Mouse (Mus musculus) embryonic facial prominence, embryonic 12.5 days (tissue): ENCODE data around the gene Adamts5. TPM values are rescaled to one million over a fixed set of nuclear protein-coding genes. Genes with fewer than 3 reads are reported as not detected.

ENCODE experiments used
- ATAC-seq: fragments of 200-750 bp; cut with Nextera tagmentation; 2 replicates; pipeline ENCODE4 v1.8.0; 2017; ENCODE audit not compliant: insufficient number of reproducible peaks, insufficient read depth, low FRiP score, low TSS enrichment
- H3K27ac ChIP-seq: fragments of 300-500 bp; sonication (generic); 2 replicates; pipeline ENCODE4 v1.5.1; 2016; ENCODE audit warnings: mild to moderate bottlenecking
- H3K27me3 ChIP-seq: fragments of 300-500 bp; sonication (generic); 2 replicates; pipeline ENCODE4 v1.6.1; 2016; ENCODE audit warnings: mild to moderate bottlenecking, moderate library complexity
- H3K36me3 ChIP-seq: fragments of 300-500 bp; sonication (generic); 2 replicates; pipeline ENCODE4 v1.6.1; 2016; ENCODE audit warnings: mild to moderate bottlenecking
- H3K4me1 ChIP-seq: fragments of 300-500 bp; sonication (generic); 2 replicates; pipeline ENCODE4 v1.6.1; 2016
- H3K4me2 ChIP-seq: fragments of 300-500 bp; sonication (generic); replicated peaks from 2 replicates; pipeline ENCODE4 v1.6.1; 2016; ENCODE audit warnings: mild to moderate bottlenecking, moderate library complexity
- H3K4me3 ChIP-seq: fragments of 300-500 bp; sonication (generic); 2 replicates; pipeline ENCODE4 v1.5.1; 2016; ENCODE audit warnings: mild to moderate bottlenecking
- H3K9ac ChIP-seq: fragments of 300-500 bp; sonication (generic); 2 replicates; pipeline ENCODE4 v1.6.1; 2016; ENCODE audit warnings: mild to moderate bottlenecking, moderate library complexity
- H3K9me3 ChIP-seq: fragments of 300-500 bp; sonication (generic); 2 replicates; pipeline ENCODE4 v1.6.1; 2016; ENCODE audit warnings: mild to moderate bottlenecking, moderate library complexity
- WGBS: fragments of 180-500 bp; shearing (Covaris S2); methylation state at CpG from one replicate; pipeline ENCODE4 v1.1.7; 2016; 5-methylcytosine and 5-hydroxymethylcytosine counted together
- polyA plus RNA-seq: library from polyadenylated mRNA; unstranded; fragments of >200 nt; fragmentation: Nextera tagmentation; extraction: Ambion mirVana; gene quantifications from 2 replicates; pipeline ENCODE4 v1.2.1, GENCODE M21; 2016

The Adamts5 gene
- polyA plus RNA-seq = 3.5 TPM in 2 replicates

DNA sequence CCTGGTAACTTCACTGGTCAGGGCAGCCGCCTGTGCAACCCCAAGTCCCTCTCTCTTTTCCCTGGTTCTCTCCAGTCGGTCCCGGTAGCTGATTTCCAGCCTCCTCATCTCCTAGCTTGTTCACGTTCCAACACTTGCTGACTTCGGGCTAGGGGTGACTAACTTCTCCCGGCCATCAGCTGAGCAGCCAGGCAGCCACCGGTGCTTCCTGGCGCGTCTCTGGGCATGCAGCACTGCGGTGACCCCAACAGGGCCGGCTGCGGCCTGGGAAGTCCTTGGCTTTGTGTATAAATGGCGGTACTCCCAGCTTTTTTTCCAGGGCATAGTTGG lies at the start of gene Adamts5:
Gene Adamts5 (minus strand): TSS at position 248 of the 330 bp plus-strand sequence.
- Histone ChIP-seq H3K4me2 (peak within 1 kb of the TSS; percentile 96), H3K9ac (peak within 1 kb of the TSS; percentile 56), H3K27ac (0 out of 2 replicates have a peak within 1 kb of the TSS, but pooled peaks have one; percentile 17), H3K27me3 (peaks cover 24% of the 10 kb centered on the region), H3K4me3 (peak within 1 kb of the TSS; percentile 60), H3K4me1 (peaks cover 6% of the 10 kb centered on the region; the same call in 1 of the 2 replicates), H3K36me3 (no peaks in the 10 kb centered on the region), H3K9me3 (no peaks in the 10 kb centered on the region)
- 4% methylated on average over 13 of the region's 13 CpGs for WGBS
- 0 out of 2 replicates have a peak, but pooled peaks have one; percentile 28 for ATAC-seq

DNA sequence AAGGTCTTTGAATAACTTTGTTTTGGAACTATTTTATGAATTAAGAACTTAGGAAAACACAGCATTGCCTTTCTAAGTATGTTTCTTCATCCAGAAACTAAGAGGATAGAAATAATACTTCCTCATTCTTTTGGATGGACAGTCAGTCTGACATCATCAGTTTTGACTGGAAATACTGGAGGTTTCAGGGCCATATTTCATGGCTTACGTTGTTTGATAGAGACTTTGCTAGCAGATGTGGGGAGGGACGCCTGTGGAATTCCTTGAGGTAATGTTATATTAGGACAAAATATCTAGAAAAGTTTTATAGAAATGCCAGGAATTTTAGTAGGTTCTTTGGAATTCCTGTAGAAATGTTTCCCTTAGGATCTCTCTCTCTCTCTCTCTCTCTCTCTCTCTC lies 48.7 kb upstream of the Adamts5 start:
- Histone ChIP-seq H3K36me3 (no peaks in the 10 kb centered on the region), H3K4me2 (no peak overlapping the region), H3K9me3 (no peaks in the 10 kb centered on the region), H3K9ac (no peak overlapping the region), H3K4me1 (no peaks in the 10 kb centered on the region), H3K27ac (no peak overlapping the region), H3K27me3 (no peaks in the 10 kb centered on the region), H3K4me3 (no peak overlapping the region)
- no peak for ATAC-seq
- 66% methylated on average over 2 of the region's 2 CpGs for WGBS

DNA sequence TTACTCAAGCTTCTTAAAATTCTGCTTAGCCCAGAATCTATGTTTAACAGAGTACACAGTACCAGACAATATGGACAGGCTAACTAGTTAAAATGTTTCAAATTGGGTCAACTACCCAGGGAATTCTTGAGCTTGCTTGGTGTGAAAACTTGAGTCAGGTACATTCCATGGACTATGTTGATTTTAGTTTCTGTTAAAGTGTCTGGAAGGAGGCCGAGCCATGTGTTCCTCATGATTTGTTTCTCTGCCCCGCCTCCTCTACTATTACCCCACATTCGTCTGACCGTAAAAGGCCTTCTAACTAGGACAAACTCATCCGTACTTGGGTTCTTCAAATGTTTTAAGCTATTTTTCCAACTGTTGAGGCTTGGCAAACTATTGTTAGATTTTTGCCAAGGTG lies 24.4 kb upstream of the Adamts5 start:
- no peaks in the 10 kb centered on the region for H3K36me3 ChIP-seq
- H3K27ac ChIP-seq = no peak overlapping the region
- no peak overlapping the region for H3K4me2 ChIP-seq
- no peaks in the 10 kb centered on the region for H3K9me3 ChIP-seq
- H3K4me1 ChIP-seq = no peaks in the 10 kb centered on the region
- no peak for ATAC-seq
- no peak overlapping the region for H3K4me3 ChIP-seq
- WGBS = 86% methylated on average over 5 of the region's 5 CpGs
- no peak overlapping the region for H3K9ac ChIP-seq
- no peaks in the 10 kb centered on the region for H3K27me3 ChIP-seq

DNA sequence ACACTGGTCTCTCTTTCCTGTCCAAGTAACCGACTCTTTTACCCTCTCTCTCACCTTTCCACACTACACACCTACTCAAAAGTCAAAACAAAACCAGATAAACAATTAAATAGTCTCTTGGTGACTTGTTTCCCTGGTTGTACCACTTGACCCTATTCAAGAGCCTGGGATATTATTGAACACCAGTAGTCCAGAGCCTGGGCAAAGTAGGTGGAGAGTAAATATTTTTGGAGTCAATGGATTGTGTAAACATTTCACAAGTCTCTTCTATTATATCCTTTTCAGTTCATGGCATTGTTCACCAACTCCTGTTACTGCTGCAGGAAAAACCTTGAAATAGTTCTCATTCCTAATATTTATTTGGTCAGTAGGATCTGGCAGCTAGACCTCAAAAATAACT lies 20.8 kb upstream of the Adamts5 start:
- Histone ChIP-seq H3K27me3 (no peaks in the 10 kb centered on the region), H3K4me3 (no peak overlapping the region), H3K4me2 (no peak overlapping the region), H3K36me3 (no peaks in the 10 kb centered on the region), H3K4me1 (no peaks in the 10 kb centered on the region), H3K9me3 (no peaks in the 10 kb centered on the region), H3K9ac (no peak overlapping the region), H3K27ac (no peak overlapping the region)
- 77% methylated on average over 1 of the region's 1 CpGs for WGBS
- ATAC-seq = no peak

DNA sequence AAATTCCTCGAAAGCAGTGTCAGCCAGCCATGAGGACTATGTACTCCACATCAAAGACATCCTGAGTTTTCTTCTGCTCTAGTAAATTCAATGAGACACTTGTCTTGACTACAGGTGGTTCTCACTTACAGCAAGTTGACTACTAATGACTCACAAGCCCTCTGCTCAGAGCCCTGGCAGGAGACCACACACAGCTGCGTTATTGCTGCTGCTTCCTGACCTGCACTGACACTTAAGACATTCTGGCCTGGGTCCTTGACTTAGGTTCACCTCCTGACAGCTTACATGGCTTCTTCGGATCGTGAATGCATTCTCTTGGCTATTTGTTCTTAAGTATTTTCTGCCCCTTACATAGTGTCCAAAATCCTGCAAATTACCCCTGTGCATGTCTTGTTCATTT lies 18.5 kb upstream of the Adamts5 start:
- Histone ChIP-seq H3K36me3 (no peaks in the 10 kb centered on the region), H3K27me3 (no peaks in the 10 kb centered on the region)
- WGBS = 60% methylated on average over 4 of the region's 4 CpGs

DNA sequence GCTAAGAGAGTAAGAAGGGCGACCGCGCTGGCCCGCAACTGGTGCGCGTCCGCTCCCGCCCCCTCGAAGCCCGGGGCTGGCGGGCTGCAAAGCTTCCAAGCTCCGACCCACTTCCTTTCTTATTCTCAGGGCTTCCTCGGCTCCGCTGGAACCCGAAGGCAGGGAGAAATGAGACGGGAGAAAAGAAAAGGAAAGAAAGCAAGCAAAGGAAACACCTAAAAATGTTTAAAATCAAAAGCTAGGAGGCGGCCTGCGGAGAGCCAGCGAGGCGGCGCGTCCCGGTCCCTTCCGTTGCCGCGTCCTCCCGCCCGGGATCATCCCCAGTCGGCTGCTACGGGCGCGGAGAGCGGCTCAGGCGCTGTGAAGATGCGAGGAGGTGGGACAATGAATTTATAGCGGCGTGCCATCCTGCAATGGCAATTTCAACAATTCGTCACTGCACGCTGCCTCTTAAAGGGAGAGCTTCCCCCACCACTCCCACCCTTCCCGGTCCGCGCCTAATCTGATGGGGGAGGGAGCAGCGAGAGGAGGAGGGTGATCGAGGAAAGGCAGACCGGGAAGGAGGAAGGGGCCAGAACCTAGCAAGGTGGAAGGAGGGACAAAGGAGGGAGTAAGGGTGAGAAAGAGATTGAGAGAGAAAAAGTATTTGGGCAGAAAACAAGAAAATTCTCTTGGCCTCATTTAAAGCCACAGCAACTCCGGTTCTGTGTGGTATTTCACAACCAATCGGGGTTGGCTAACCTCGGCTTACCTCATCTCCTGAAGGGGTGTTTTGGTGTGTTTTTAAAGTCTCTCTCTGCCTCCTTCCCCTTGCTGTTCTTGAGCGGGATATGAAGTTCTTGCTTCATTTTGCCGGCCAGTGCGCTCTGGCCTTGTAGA lies 687 bp downstream of the Adamts5 start:
- 0 out of 2 replicates have a peak overlapping the region, but pooled peaks have one; percentile 17 for H3K27ac ChIP-seq
- peaks cover 24% of the 10 kb centered on the region for H3K27me3 ChIP-seq
- H3K36me3 ChIP-seq = no peaks in the 10 kb centered on the region
- peak overlapping the region; percentile 60 for H3K4me3 ChIP-seq
- WGBS = under 1% methylated on average over 51 of the region's 51 CpGs
- ATAC-seq = peak; percentile 69; the same call in 1 of the 2 replicates
- H3K9ac ChIP-seq = peak overlapping the region; percentile 56
- no peaks in the 10 kb centered on the region for H3K9me3 ChIP-seq
- H3K4me2 ChIP-seq = peak overlapping the region; percentile 96
- H3K4me1 ChIP-seq = peaks cover 6% of the 10 kb centered on the region; the same call in 1 of the 2 replicates

More for the DNA sequence above, 18.5 kb upstream of the Adamts5 start:
- Histone ChIP-seq H3K9ac (no peak overlapping the region), H3K4me1 (no peaks in the 10 kb centered on the region), H3K4me2 (no peak overlapping the region), H3K27ac (no peak overlapping the region), H3K9me3 (no peaks in the 10 kb centered on the region), H3K4me3 (no peak overlapping the region)
- ATAC-seq = no peak

DNA sequence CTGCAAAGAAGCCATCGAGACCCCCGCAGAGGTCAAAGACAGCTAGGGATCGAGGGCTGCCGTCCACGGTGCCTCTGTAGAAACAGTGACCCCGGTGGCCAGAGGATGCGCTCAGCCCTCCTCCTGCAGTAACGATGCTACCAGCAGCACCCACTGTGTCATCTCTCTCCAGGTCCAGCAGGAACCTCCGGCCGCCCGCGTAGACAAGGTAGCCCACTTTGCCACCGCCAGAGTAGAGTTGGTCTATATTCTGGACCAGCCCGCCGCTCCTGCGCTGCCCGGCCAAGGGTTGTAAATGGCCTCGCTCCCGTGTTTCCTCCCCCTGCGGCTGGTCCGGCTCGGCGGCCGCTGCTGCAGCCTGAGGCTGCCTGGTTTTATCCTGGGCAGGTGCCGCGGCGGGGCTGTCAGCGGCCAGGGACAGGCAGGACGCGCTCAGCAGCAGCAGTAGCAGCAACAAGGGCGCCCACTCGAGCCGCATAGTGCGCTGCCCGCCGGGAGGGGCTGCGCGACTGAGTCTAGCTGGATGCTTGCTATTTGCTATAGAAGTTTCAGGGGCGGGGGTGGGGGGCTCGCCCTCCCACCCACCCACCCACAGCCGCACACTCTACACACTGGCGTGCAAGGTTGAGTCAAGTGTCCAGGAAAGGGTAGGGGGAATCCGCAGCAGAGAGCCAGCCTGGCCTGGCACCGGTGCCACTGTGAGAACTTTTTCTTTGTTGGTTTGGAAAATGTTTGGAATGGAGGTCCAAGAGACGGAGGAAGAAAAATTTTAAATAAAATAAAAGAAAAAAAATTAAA lies 1.6 kb downstream of the Adamts5 start:
- Histone ChIP-seq H3K27me3 (peaks cover 24% of the 10 kb centered on the region), H3K9ac (peak overlapping the region; percentile 56), H3K4me2 (peak overlapping the region; percentile 96), H3K4me3 (peak overlapping the region; percentile 60), H3K4me1 (peaks cover 6% of the 10 kb centered on the region; the same call in 1 of the 2 replicates), H3K36me3 (no peaks in the 10 kb centered on the region), H3K9me3 (no peaks in the 10 kb centered on the region), H3K27ac (no peak overlapping the region)
- peak; percentile 43; the same call in 1 of the 2 replicates for ATAC-seq
- WGBS = 2% methylated on average over 45 of the region's 45 CpGs

DNA sequence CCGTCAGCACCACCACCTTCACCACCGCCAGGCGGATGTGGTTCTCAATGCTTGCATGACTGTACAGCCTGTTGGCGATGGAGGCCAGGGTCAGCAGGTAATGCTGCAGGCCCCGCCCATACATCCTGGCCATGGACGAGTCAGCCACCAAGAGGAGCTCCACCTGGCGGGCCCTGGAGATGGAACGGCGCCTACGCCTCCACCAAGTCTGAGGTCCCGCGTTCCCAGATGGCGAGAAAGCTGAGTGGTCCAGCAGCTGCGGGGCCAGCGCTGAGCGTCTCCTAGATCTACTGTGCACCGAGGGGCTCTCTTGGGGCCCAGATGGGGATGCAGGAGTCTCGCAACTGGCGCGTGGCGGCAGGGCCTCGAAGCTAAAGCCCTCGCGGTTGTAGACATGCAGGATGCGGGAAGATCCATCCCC lies 2.3 kb downstream of the Adamts5 start:
- no peaks in the 10 kb centered on the region for H3K36me3 ChIP-seq
- peaks cover 24% of the 10 kb centered on the region for H3K27me3 ChIP-seq
- peak overlapping the region; percentile 60 for H3K4me3 ChIP-seq
- ATAC-seq = 0 out of 2 replicates have a peak, but pooled peaks have one; percentile 50
- H3K4me2 ChIP-seq = peak overlapping the region; percentile 96
- H3K9ac ChIP-seq = peak overlapping the region; percentile 56; the same call in 1 of the 2 replicates
- H3K27ac ChIP-seq = no peak overlapping the region
- H3K9me3 ChIP-seq = no peaks in the 10 kb centered on the region
- H3K4me1 ChIP-seq = peaks cover 6% of the 10 kb centered on the region; the same call in 1 of the 2 replicates
- 15% methylated on average over 25 of the region's 25 CpGs for WGBS

DNA sequence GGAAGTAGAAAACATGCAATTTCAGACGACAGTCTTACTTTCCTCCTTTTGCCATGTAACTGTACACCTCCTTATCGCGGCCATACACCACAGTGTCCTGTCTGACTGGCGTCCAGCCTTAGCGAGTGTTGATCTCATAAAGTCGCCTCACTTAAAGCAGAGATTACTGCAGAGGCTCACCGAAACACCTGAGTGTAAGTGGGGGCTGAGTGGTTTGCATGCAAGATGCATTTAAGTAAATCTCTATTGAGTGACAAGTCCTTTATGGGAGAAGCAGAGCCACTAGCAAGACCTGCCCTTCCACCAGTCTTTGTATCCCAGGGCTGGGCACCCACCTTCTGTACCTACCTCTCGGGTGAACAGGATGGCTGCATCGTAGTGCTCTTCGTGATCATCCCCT lies 2.8 kb downstream of the Adamts5 start:
- Histone ChIP-seq H3K4me2 (peak overlapping the region; percentile 96), H3K9me3 (no peaks in the 10 kb centered on the region), H3K4me1 (peaks cover 6% of the 10 kb centered on the region; the same call in 1 of the 2 replicates), H3K9ac (no peak overlapping the region), H3K27ac (no peak overlapping the region), H3K4me3 (peak overlapping the region; percentile 60), H3K36me3 (no peaks in the 10 kb centered on the region), H3K27me3 (peaks cover 24% of the 10 kb centered on the region)
- WGBS = 76% methylated on average over 10 of the region's 10 CpGs
- ATAC-seq = no peak

DNA sequence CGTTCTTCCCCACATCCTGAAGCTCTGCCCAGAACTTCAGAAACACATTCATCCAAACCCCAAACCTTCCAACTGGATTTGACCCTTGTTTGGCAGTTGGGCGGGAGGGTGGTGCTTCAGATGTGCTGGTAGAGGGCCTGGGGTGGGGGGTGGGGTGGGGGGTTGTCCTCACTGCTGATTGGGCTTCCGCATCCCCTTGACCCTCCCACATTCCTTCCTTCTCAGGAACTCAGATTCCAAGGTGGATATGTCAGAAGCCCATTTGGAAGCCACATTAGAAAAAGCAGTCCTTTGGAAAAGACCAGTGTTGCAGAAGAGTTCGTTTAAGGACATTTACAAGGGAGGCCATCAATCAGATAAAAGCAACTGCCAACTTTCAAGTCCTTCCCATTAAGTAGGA lies 3.2 kb downstream of the Adamts5 start:
- Histone ChIP-seq H3K4me1 (peaks cover 6% of the 10 kb centered on the region; the same call in 1 of the 2 replicates), H3K27me3 (peaks cover 24% of the 10 kb centered on the region), H3K9me3 (no peaks in the 10 kb centered on the region), H3K4me2 (peak overlapping the region; percentile 96), H3K9ac (no peak overlapping the region), H3K36me3 (no peaks in the 10 kb centered on the region), H3K4me3 (peak overlapping the region; percentile 60; the same call in 1 of the 2 replicates), H3K27ac (no peak overlapping the region)
- 70% methylated on average over 4 of the region's 4 CpGs for WGBS
- no peak for ATAC-seq

DNA sequence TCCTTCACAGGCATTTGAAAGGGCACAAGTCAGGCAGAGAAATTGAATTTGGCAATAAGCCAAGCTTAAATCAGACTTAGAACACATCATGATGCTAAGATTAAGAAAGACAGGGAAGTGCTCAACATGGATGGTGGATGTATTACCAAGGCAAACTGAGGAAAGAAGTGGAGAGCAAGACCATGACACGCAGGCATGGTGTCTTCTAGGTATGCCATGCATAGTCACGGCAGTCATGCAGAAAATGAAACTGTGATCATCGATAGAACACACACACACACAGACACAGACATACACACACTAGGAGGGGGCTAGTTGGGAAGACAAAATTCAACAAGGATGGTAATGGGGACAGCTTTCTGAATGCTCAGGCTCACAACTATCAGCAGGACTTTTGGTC lies 3.8 kb downstream of the Adamts5 start:
- peaks cover 6% of the 10 kb centered on the region; the same call in 1 of the 2 replicates for H3K4me1 ChIP-seq
- ATAC-seq = no peak
- WGBS = 92% methylated on average over 3 of the region's 3 CpGs
- H3K27me3 ChIP-seq = peaks cover 24% of the 10 kb centered on the region
- H3K9me3 ChIP-seq = no peaks in the 10 kb centered on the region
- no peaks in the 10 kb centered on the region for H3K36me3 ChIP-seq
- H3K4me3 ChIP-seq = no peak overlapping the region
- H3K9ac ChIP-seq = no peak overlapping the region
- H3K27ac ChIP-seq = no peak overlapping the region
- peak overlapping the region; percentile 96 for H3K4me2 ChIP-seq
